Mouse (Mus musculus): ENCODE results near the gene Spata13.

Spata13 gene

GRCm38 (mm10) chr14:60797596-60797995 is 163.8 kb downstream of the Spata13 start:
- DNase-seq = no peak

- no peak for DNase-seq
Measured at GRCm38 (mm10) chr14:60798721-60799120, 164.9 kb downstream of the Spata13 start.

GRCm38 (mm10) chr14:60799762-60800728 is 166.2 kb downstream of the Spata13 start:
- DNase-seq = no peak

- DNase-seq = no peak
Measured at GRCm38 (mm10) chr14:60802026-60802425, 168.2 kb downstream of the Spata13 start.

GRCm38 (mm10) chr14:60804978-60805377 is 171.2 kb downstream of the Spata13 start:
- no peak for DNase-seq

GRCm38 (mm10) chr14:60805871-60806270 is 172.1 kb downstream of the Spata13 start:
- DNase-seq = no peak

- no peak for DNase-seq
Measured at GRCm38 (mm10) chr14:60806891-60807344, 173.1 kb downstream of the Spata13 start.

GRCm38 (mm10) chr14:60809881-60810280 is 176.1 kb downstream of the Spata13 start:
- DNase-seq = no peak

GRCm38 (mm10) chr14:60811547-60811946 is 177.7 kb downstream of the Spata13 start:
- no peak for DNase-seq
